In the genomic region with DNA sequence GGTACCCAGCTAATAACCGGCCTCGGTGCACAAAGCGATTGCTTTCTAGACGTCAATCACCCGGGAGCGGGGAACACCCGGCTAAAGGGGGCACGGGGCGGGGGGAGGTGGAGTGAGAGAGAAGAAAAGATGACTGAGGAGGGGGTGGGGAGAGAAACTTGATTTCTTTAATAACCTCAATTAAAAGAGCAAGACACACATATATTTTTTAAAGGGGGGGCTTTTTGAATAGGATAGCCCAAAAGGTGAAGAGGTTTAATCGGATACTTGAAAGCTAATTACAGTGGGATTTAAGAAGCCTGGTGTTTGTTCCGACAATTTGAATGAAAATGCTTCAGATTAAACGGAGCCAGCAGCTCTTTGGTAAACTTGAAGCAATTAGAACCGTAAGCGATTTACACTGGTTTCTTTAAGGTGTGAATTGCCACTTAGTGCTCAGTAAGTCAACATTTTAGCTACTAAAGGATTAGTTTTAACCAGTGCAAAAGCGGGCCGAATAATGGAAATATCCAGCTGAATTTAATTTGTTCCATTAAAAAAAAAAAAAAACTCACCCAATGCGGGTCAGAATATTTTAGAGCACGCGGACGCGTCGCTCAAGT, we compare ENCODE assay signal across 9 mouse cellular contexts. TPM values are rescaled to one million over a fixed set of nuclear protein-coding genes. Genes with fewer than 3 reads are reported as not detected.
DNase-seq lines count a peak whose midpoint lies in the region; ATAC-seq lines count a peak whose summit lies in the region.
"Had no signal": no experiment of that assay in that cellular context is flagged by ENCODE, and none has a peak within 500 bp of the region (broad histone marks: within the 10 kb centered on the region; RNA-seq: fewer than 3 reads in every experiment).

No protein-coding gene starts in this region.

- H3K4me1 ChIP-seq in kidney, embryonic 14.5 days (ENCODE audit: control insufficient read depth, insufficient read depth, low read length), result peaks cover 4% of the 10 kb centered on the region; the same call in 1 of the 2 replicates
- H3K4me1 ChIP-seq in embryonic facial prominence, embryonic 10.5 days, result peaks cover 32% of the 10 kb centered on the region
- peaks cover 6% of the 10 kb centered on the region; the same call in 1 of the 2 replicates for H3K4me1 ChIP-seq in intestine, embryonic 14.5 days (replicated peaks; ENCODE audit: control insufficient read depth, insufficient read depth, low read length)
- peaks cover 22% of the 10 kb centered on the region for H3K4me1 ChIP-seq in neural tube, embryonic 12.5 days

- H3K27me3 ChIP-seq in kidney, embryonic 14.5 days (ENCODE audit: control insufficient read depth, insufficient read depth, low read length), result peaks cover 91% of the 10 kb centered on the region
- peaks cover 100% of the 10 kb centered on the region for H3K27me3 ChIP-seq in embryonic facial prominence, embryonic 10.5 days (replicated peaks; ENCODE audit: low read depth, poor library complexity, severe bottlenecking)
- peaks cover 99% of the 10 kb centered on the region for H3K27me3 ChIP-seq in intestine, embryonic 14.5 days (replicated peaks; ENCODE audit: control insufficient read depth, insufficient read depth, low read length)
- peaks cover 87% of the 10 kb centered on the region for H3K27me3 ChIP-seq in neural tube, embryonic 12.5 days (replicated peaks)

- peak overlapping the region; percentile 64 for H3K4me2 ChIP-seq in kidney, embryonic 14.5 days (replicated peaks; ENCODE audit: low read depth, low read length)
- H3K4me2 ChIP-seq in intestine, embryonic 14.5 days (ENCODE audit: low read length), result peak overlapping the region; percentile 54
- peak overlapping the region; percentile 78 for H3K4me2 ChIP-seq in neural tube, embryonic 12.5 days (replicated peaks)

- H3K9ac ChIP-seq in kidney, embryonic 14.5 days (ENCODE audit: low read depth, low read length), result peak overlapping the region; percentile 34
- H3K9ac ChIP-seq in intestine, embryonic 14.5 days (ENCODE audit: low read length), result no peak overlapping the region
- peak overlapping the region; percentile 35; the same call in 1 of the 2 replicates for H3K9ac ChIP-seq in neural tube, embryonic 12.5 days

- H3K4me3 ChIP-seq in kidney, embryonic 14.5 days (ENCODE audit: low read length), result peak overlapping the region; percentile 38
- H3K4me3 ChIP-seq in embryonic facial prominence, embryonic 10.5 days, result peak overlapping the region; percentile 74
- H3K4me3 ChIP-seq in intestine, embryonic 14.5 days (ENCODE audit: low read depth, low read length), result peak overlapping the region; percentile 28
- peak overlapping the region; percentile 40 for H3K4me3 ChIP-seq in neural tube, embryonic 12.5 days

- no peak overlapping the region for H3K27ac ChIP-seq in kidney, embryonic 14.5 days (ENCODE audit: low read depth, low read length)
- peak overlapping the region; percentile 94 for H3K27ac ChIP-seq in embryonic facial prominence, embryonic 10.5 days (replicated peaks)
- no peak overlapping the region for H3K27ac ChIP-seq in intestine, embryonic 14.5 days (ENCODE audit: low read depth)
- H3K27ac ChIP-seq in neural tube, embryonic 12.5 days, result no peak overlapping the region

- DNase-seq in kidney, adult 18-20 months, result no peak
- DNase-seq in embryonic facial prominence, embryonic 10.5 days (ENCODE audit: low spot score), result no peak
- no peak for DNase-seq in intestine, embryonic 14.5 days (ENCODE audit: low spot score)
- DNase-seq in layer of hippocampus, adult 9-11 months, result no peak
- DNase-seq in right cerebral cortex, adult 18-20 months, result no peak
- no peak for DNase-seq in cerebellum, postnatal 25 days

- no peak for ATAC-seq in kidney, embryonic 14.5 days (ENCODE audit: low FRiP score, low TSS enrichment)
- ATAC-seq in intestine, embryonic 14.5 days (replicated peaks; ENCODE audit: low FRiP score, low TSS enrichment, low read depth), result no peak
- no peak; the same call in 1 of the 2 replicates for ATAC-seq in neural tube, embryonic 12.5 days (ENCODE audit: low FRiP score, low read depth)

- 1% methylated on average over 22 of the region's 22 CpGs for WGBS in kidney, embryonic 14.5 days
- WGBS in embryonic facial prominence, embryonic 10.5 days, result under 1% methylated on average over 22 of the region's 22 CpGs
- WGBS in intestine, embryonic 14.5 days, result 1% methylated on average over 22 of the region's 22 CpGs
- under 1% methylated on average over 22 of the region's 22 CpGs for WGBS in neural tube, embryonic 12.5 days

- H3K36me3 ChIP-seq in kidney, embryonic 14.5 days (ENCODE audit: control insufficient read depth, insufficient read depth, low read length), result no peaks in the 10 kb centered on the region
- H3K36me3 ChIP-seq in embryonic facial prominence, embryonic 10.5 days (replicated peaks), result no peaks in the 10 kb centered on the region; the same call in 1 of the 2 replicates
- H3K36me3 ChIP-seq in intestine, embryonic 14.5 days (ENCODE audit: control insufficient read depth, insufficient read depth, low read length), result no peaks in the 10 kb centered on the region
- no peaks in the 10 kb centered on the region for H3K36me3 ChIP-seq in neural tube, embryonic 12.5 days

- no peaks in the 10 kb centered on the region for H3K9me3 ChIP-seq in kidney, embryonic 14.5 days (ENCODE audit: control insufficient read depth, low read length)
- no peaks in the 10 kb centered on the region for H3K9me3 ChIP-seq in embryonic facial prominence, embryonic 10.5 days
- H3K9me3 ChIP-seq in intestine, embryonic 14.5 days (ENCODE audit: control insufficient read depth, low read length), result no peaks in the 10 kb centered on the region
- no peaks in the 10 kb centered on the region for H3K9me3 ChIP-seq in neural tube, embryonic 12.5 days

RNA-seq across cellular contexts. Expression of gene Lhx8, which starts 1.6 kb away (rescaled TPM):
- not detected in 2 replicates for polyA plus RNA-seq in kidney, embryonic 14.5 days (2014; fragmentation: Nextera tagmentation; extraction: Ambion mirVana)
- 59.5 and 63.6 TPM in 2 replicates for polyA plus RNA-seq in embryonic facial prominence, embryonic 10.5 days (2016; fragmentation: Nextera tagmentation; extraction: Ambion mirVana)
- polyA plus RNA-seq in intestine, embryonic 14.5 days (2014; fragmentation: Nextera tagmentation; extraction: Ambion mirVana), result not detected in 2 replicates
- 0.43 and 0.54 TPM in 2 replicates for polyA plus RNA-seq in neural tube, embryonic 12.5 days (2016; fragmentation: Nextera tagmentation; extraction: Ambion mirVana)
- polyA plus RNA-seq: spleen, adult 2 months had no signal

Comparison
In these comparisons a context has a peak if more than half of its experiments do, and no peak if none do; other contexts are left out.
1. RNA of gene Lhx8, which starts 1.6 kb away (polyA plus RNA-seq): 59.5 to 63.6 TPM in embryonic facial prominence, embryonic 10.5 days; 0.43 to 0.54 TPM in neural tube, embryonic 12.5 days, not detected in kidney, embryonic 14.5 days and not detected in intestine, embryonic 14.5 days; every median in the first group is over 10 times any median in the second.
2. Peak in every context shown above with its lines, with median percentiles within 50 percentile points of each other: H3K4me2 ChIP-seq and H3K4me3 ChIP-seq.